In the genomic region with DNA sequence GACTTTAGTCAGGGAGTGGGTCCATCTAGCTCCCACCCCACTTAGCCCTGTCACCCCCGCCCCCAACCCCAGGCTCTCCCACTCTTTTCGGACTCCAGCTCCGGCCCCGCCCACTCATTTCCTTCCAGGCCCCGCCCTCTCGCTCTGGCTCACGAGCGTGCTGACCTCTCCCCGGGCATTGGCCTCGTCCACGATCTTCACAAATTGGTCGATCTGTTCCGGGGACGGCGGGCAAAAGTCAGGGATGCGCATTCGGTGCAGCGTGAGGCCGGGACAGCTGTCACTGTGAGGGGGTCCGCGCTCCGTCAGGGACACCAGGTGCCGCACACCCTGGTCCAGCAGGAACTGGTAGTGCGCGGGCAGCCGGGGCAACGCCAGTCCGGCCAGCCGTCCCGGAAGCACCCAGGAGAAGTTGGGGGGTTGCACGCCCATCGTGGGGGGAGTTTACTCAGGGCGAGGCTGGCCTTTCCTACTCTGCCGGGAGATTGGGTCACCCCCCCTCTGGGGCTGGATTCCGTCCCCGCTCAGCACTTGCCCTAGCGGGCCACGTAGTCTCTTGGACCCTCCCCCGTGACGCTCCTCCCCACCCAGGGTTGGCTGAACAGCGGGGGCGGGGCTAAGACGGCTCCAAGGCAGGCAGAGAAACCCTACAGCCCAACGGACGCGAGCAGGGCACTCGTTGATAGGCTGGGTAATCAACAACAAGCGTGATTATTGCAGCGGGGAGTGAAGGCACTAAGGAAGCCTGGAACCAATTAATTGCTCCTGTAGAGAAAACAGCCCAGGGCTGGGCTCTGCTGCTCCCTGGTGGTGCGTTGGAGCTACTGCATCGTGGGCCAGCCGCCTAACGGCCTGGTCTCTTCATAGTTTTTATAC, we compare ENCODE assay signal across 8 mouse cellular contexts. TPM values are rescaled to one million over a fixed set of nuclear protein-coding genes. Genes with fewer than 3 reads are reported as not detected.
A peak's percentile ranks its signal among the peaks of the same experiment; 100 is the strongest.
DNase-seq lines count a peak whose midpoint lies in the region; ATAC-seq and TF ChIP-seq lines count a peak whose summit lies in the region.

A gene (minus strand): TSS at position 512 of the 876 bp plus-strand sequence.

- peak within 1 kb of the TSS; percentile 84 for H3K4me3 ChIP-seq in forebrain, embryonic 10.5 days
- H3K4me3 ChIP-seq in heart, embryonic 15.5 days = peak within 1 kb of the TSS; percentile 81
- peak within 1 kb of the TSS; percentile 65 to 68 for H3K4me3 ChIP-seq in liver, embryonic 14.5 days (ENCODE audit: insufficient read depth in 1 of 2, low read depth in 2 of 2, low read length in 2 of 2)
- peak within 1 kb of the TSS; percentile 69 for H3K4me3 ChIP-seq in neural tube, embryonic 11.5 days (ENCODE audit: low read depth, low read length)
- H3K4me3 ChIP-seq in stomach, postnatal 0 days (ENCODE audit: low read depth, low read length) = peak within 1 kb of the TSS; percentile 69

- H3K27me3 ChIP-seq in forebrain, embryonic 10.5 days (ENCODE audit: poor library complexity, severe bottlenecking) = no peaks in the 10 kb centered on the region
- no peaks in the 10 kb centered on the region for H3K27me3 ChIP-seq in heart, embryonic 15.5 days
- no peaks in the 10 kb centered on the region for H3K27me3 ChIP-seq in liver, embryonic 14.5 days (ENCODE audit: control insufficient read depth, insufficient read depth, low read length)
- no peaks in the 10 kb centered on the region for H3K27me3 ChIP-seq in neural tube, embryonic 11.5 days (ENCODE audit: control insufficient read depth, insufficient read depth, low read length)
- H3K27me3 ChIP-seq in stomach, postnatal 0 days (ENCODE audit: control insufficient read depth, insufficient read depth, low read length) = no peaks in the 10 kb centered on the region

- peaks cover 20% of the 10 kb centered on the region for H3K4me1 ChIP-seq in forebrain, embryonic 10.5 days
- peaks cover 11% of the 10 kb centered on the region for H3K4me1 ChIP-seq in heart, embryonic 15.5 days (replicated peaks)
- H3K4me1 ChIP-seq in liver, embryonic 14.5 days (replicated peaks; ENCODE audit: control insufficient read depth in 2 of 2, insufficient read depth in 2 of 2, low read length in 1 of 2) = no peaks in the 10 kb centered on the region
- peaks cover 3% of the 10 kb centered on the region; the same call in 1 of the 2 replicates for H3K4me1 ChIP-seq in neural tube, embryonic 11.5 days (ENCODE audit: control insufficient read depth, insufficient read depth, low read length)
- no peaks in the 10 kb centered on the region; the same call in 1 of the 2 replicates for H3K4me1 ChIP-seq in stomach, postnatal 0 days (replicated peaks; ENCODE audit: control insufficient read depth, insufficient read depth)

- H3K9ac ChIP-seq in heart, embryonic 15.5 days = peak within 1 kb of the TSS; percentile 78
- peak within 1 kb of the TSS; percentile 65 for H3K9ac ChIP-seq in liver, embryonic 14.5 days (replicated peaks)
- peak within 1 kb of the TSS; percentile 61 for H3K9ac ChIP-seq in neural tube, embryonic 11.5 days (ENCODE audit: low read length)
- peak within 1 kb of the TSS; percentile 76 for H3K9ac ChIP-seq in stomach, postnatal 0 days (ENCODE audit: low read length)

- peak; percentile 99 for ATAC-seq in heart, embryonic 15.5 days (replicated peaks; ENCODE audit: insufficient number of reproducible peaks, insufficient read depth, low FRiP score, low read depth)
- ATAC-seq in liver, embryonic 14.5 days (ENCODE audit: insufficient read depth) = peak; percentile 98
- ATAC-seq in neural tube, embryonic 11.5 days (ENCODE audit: insufficient read depth, low FRiP score, low TSS enrichment) = peak; percentile 98
- peak; percentile 99 for ATAC-seq in stomach, postnatal 0 days (ENCODE audit: low FRiP score, low TSS enrichment)

- peak within 1 kb of the TSS; percentile 87 for H3K4me2 ChIP-seq in heart, embryonic 15.5 days
- peak within 1 kb of the TSS; percentile 84 for H3K4me2 ChIP-seq in liver, embryonic 14.5 days (ENCODE audit: low read depth)
- H3K4me2 ChIP-seq in neural tube, embryonic 11.5 days (ENCODE audit: low read depth) = peak within 1 kb of the TSS; percentile 62
- peak within 1 kb of the TSS; percentile 93 for H3K4me2 ChIP-seq in stomach, postnatal 0 days (replicated peaks; ENCODE audit: low read depth)

- 0 out of 2 replicates have a peak, but pooled peaks have one; percentile 17 for TF ChIP-seq EP300 in liver, embryonic 14.5 days (IDR thresholded peaks at IDR 0.05; ENCODE audit: low read depth)
- peak; percentile 71 for TF ChIP-seq EP300 in stomach, postnatal 0 days (optimal IDR thresholded peaks at IDR 0.05)

- no peaks in the 10 kb centered on the region for H3K36me3 ChIP-seq in forebrain, embryonic 10.5 days (replicated peaks)
- no peaks in the 10 kb centered on the region for H3K36me3 ChIP-seq in heart, embryonic 15.5 days
- H3K36me3 ChIP-seq in liver, embryonic 14.5 days (replicated peaks; ENCODE audit: control insufficient read depth, insufficient read depth, low read depth) = no peaks in the 10 kb centered on the region
- H3K36me3 ChIP-seq in neural tube, embryonic 11.5 days (ENCODE audit: control insufficient read depth, insufficient read depth, low read length) = no peaks in the 10 kb centered on the region
- no peaks in the 10 kb centered on the region for H3K36me3 ChIP-seq in stomach, postnatal 0 days (ENCODE audit: control insufficient read depth, insufficient read depth, low read length)

- DNase-seq in CD8-positive naive resting alpha-beta T cell, adult 2 months (ENCODE audit: low read depth in 2 of 2, low spot score in 2 of 2) = peak; percentile 89 to 90
- DNase-seq in c-Kit-positive CD71-negative TER-119-negative erythroid progenitor cells, embryonic 14.5 days (ENCODE audit: low read depth) = peak; percentile 97
- peak; percentile 95 for DNase-seq in forebrain, embryonic 10.5 days (ENCODE audit: extremely low spot score, low spot score)
- DNase-seq in kidney, postnatal 25 days = peak; percentile 99
- peak; percentile 78 to 81 (median 80) for DNase-seq in liver, embryonic 14.5 days (ENCODE audit: low read depth in 3 of 3, low spot score in 3 of 3)
- DNase-seq in neural tube, embryonic 11.5 days (ENCODE audit: low spot score) = peak; percentile 96
- peak; percentile 99 for DNase-seq in stomach, postnatal 0 days (ENCODE audit: low spot score)

- no peaks in the 10 kb centered on the region for H3K9me3 ChIP-seq in forebrain, embryonic 10.5 days
- no peaks in the 10 kb centered on the region for H3K9me3 ChIP-seq in heart, embryonic 15.5 days (replicated peaks)
- H3K9me3 ChIP-seq in liver, embryonic 14.5 days (ENCODE audit: control insufficient read depth, low read length) = no peaks in the 10 kb centered on the region
- no peaks in the 10 kb centered on the region for H3K9me3 ChIP-seq in neural tube, embryonic 11.5 days (ENCODE audit: control insufficient read depth, low read length)
- no peaks in the 10 kb centered on the region for H3K9me3 ChIP-seq in stomach, postnatal 0 days (ENCODE audit: control insufficient read depth, low read length)

- WGBS in forebrain, embryonic 10.5 days = under 1% methylated on average over 53 of the region's 53 CpGs
- WGBS in heart, embryonic 15.5 days = under 1% methylated on average over 53 of the region's 53 CpGs
- under 1% methylated on average over 53 of the region's 53 CpGs for WGBS in liver, embryonic 14.5 days (ENCODE audit: insufficient replicate concordance)
- WGBS in neural tube, embryonic 11.5 days = under 1% methylated on average over 52 of the region's 53 CpGs
- WGBS in stomach, postnatal 0 days = under 1% methylated on average over 43 of the region's 53 CpGs

- H3K27ac ChIP-seq in forebrain, embryonic 10.5 days = peak within 1 kb of the TSS; percentile 91
- peak within 1 kb of the TSS; percentile 94 for H3K27ac ChIP-seq in heart, embryonic 15.5 days
- H3K27ac ChIP-seq in liver, embryonic 14.5 days = peak within 1 kb of the TSS; percentile 57
- H3K27ac ChIP-seq in neural tube, embryonic 11.5 days (ENCODE audit: low read depth, low read length) = peak within 1 kb of the TSS; percentile 61; the same call in 1 of the 2 replicates
- H3K27ac ChIP-seq in stomach, postnatal 0 days (replicated peaks) = peak within 1 kb of the TSS; percentile 92

- peak; percentile 90 for TF ChIP-seq CTCF in liver, embryonic 14.5 days (IDR thresholded peaks at IDR 0.05; ENCODE audit: low read depth)
- TF ChIP-seq CTCF in stomach, postnatal 0 days (IDR thresholded peaks at IDR 0.05; ENCODE audit: low read depth) = peak; percentile 98

RNA-seq across cellular contexts. Expression of the gene that starts here (rescaled TPM):
- 8.3 and 8.8 TPM in 2 replicates for polyA plus RNA-seq in forebrain, embryonic 10.5 days (2016; fragmentation: Nextera tagmentation; extraction: Ambion mirVana)
- polyA plus RNA-seq in heart, embryonic 15.5 days (2015; fragmentation: Nextera tagmentation; extraction: Ambion mirVana) = 11.3 and 11.9 TPM in 2 replicates
- polyA plus RNA-seq in liver, embryonic 14.5 days (2012; rRNA removed) = 3.0 and 3.8 TPM in 2 replicates
- 4.0 and 5.7 TPM in 2 replicates for polyA plus RNA-seq in liver, embryonic 14.5 days (2014; fragmentation: Nextera tagmentation; extraction: Ambion mirVana)
- polyA plus RNA-seq in neural tube, embryonic 11.5 days (2014; fragmentation: Nextera tagmentation; extraction: Ambion mirVana) = 20.4 and 20.6 TPM in 2 replicates
- 15.5 and 17.1 TPM in 2 replicates for polyA plus RNA-seq in stomach, postnatal 0 days (2015; fragmentation: Nextera tagmentation; extraction: Ambion mirVana)

Comparison
In these comparisons a context has a peak if more than half of its experiments do, and no peak if none do; other contexts are left out.
1. Peak in every context shown above with its lines: DNase-seq, ATAC-seq, H3K4me3 ChIP-seq and H3K27ac ChIP-seq.